Mouse (Mus musculus) neural tube, embryonic 14.5 days (tissue): Measurements from ENCODE around the gene Atg14. TPM values are rescaled to one million over a fixed set of nuclear protein-coding genes. Genes with fewer than 3 reads are reported as not detected.

Source experiments
- ATAC-seq: fragments of 200-750 bp; cut with Nextera tagmentation; 2 replicates; pipeline ENCODE4 v1.8.0; 2017; ENCODE audit warnings: low read depth, mild to moderate bottlenecking, moderate TSS enrichment, moderate library complexity
- H3K27ac ChIP-seq: fragments of 300-500 bp; sonication (generic); 2 replicates; pipeline ENCODE4 v1.5.1; 2014; ENCODE audit warnings: low read depth, mild to moderate bottlenecking, control low read depth, low read length, moderate library complexity, mixed read lengths
- H3K27me3 ChIP-seq: fragments of 300-500 bp; sonication (generic); 2 replicates; pipeline ENCODE4 v1.6.1; 2014; ENCODE audit warnings: low read length; ENCODE audit not compliant: control insufficient read depth, insufficient read depth
- H3K36me3 ChIP-seq: fragments of 300-500 bp; sonication (generic); 2 replicates; pipeline ENCODE4 v1.6.1; 2014; ENCODE audit warnings: low read length, mixed read lengths; ENCODE audit not compliant: control insufficient read depth, insufficient read depth
- H3K4me1 ChIP-seq: fragments of 300-500 bp; sonication (generic); 2 replicates; pipeline ENCODE4 v1.6.1; 2014; ENCODE audit warnings: low read length; ENCODE audit not compliant: control insufficient read depth, insufficient read depth
- H3K4me2 ChIP-seq: fragments of 300-500 bp; sonication (generic); 2 replicates; pipeline ENCODE4 v1.6.1; 2014; ENCODE audit warnings: mild to moderate bottlenecking, low read depth, low read length, control low read depth
- H3K4me3 ChIP-seq: fragments of 300-500 bp; sonication (generic); 2 replicates; pipeline ENCODE4 v1.5.1; 2014; ENCODE audit warnings: low read depth, low read length, control low read depth, mixed read lengths
- H3K9ac ChIP-seq: fragments of 300-500 bp; sonication (generic); replicated peaks from 2 replicates; pipeline ENCODE4 v1.6.1; 2014; ENCODE audit warnings: low read depth, mild to moderate bottlenecking, control low read depth, low read length, mixed read lengths
- H3K9me3 ChIP-seq: fragments of 300-500 bp; sonication (generic); 2 replicates; pipeline ENCODE4 v1.6.1; 2016; ENCODE audit warnings: low read length; ENCODE audit not compliant: control insufficient read depth
- WGBS: fragments of 180-500 bp; shearing (Covaris S2); extraction: QIAGEN DNeasy Blood & Tissue Kit; methylation state at CpG from one replicate; pipeline ENCODE4 v1.1.7; 2014; 5-methylcytosine and 5-hydroxymethylcytosine counted together
- polyA plus RNA-seq: library from polyadenylated mRNA; unstranded; fragments of >200 nt; fragmentation: Nextera tagmentation; extraction: Ambion mirVana; gene quantifications from 2 replicates; pipeline ENCODE4 v1.2.1, GENCODE M21; 2014

The Atg14 gene
- polyA plus RNA-seq, 1 experiment from 2014 or later, result 18.3 TPM

DNA sequence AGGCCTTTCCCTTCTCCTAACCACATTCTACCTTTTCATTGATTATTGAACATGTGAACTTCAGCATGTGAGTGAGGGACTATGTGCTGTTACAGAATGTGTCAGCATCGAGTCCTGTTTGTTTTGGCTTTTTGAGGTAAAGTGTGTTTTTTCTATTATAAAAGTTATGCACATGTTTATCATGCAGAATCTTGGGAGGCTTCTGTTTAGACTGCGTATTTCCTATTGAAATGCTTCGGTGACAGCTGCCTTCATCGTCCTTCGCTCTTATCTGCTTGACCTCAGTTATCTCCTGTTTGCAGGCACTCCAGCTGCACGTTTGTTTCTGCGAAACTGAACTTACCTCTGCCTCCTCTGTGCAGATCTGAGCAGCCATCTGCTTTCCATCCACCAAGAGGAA is 48.1 kb downstream of the Atg14 start:
- H3K4me1 ChIP-seq, result no peaks in the 10 kb centered on the region
- no peak overlapping the region for H3K9ac ChIP-seq
- ATAC-seq, result no peak
- 94% methylated on average over 7 of the region's 7 CpGs for WGBS
- H3K9me3 ChIP-seq, result no peaks in the 10 kb centered on the region
- H3K27me3 ChIP-seq, result no peaks in the 10 kb centered on the region
- H3K4me3 ChIP-seq, result no peak overlapping the region
- no peak overlapping the region for H3K27ac ChIP-seq
- H3K4me2 ChIP-seq, result no peak overlapping the region
- no peaks in the 10 kb centered on the region for H3K36me3 ChIP-seq

DNA sequence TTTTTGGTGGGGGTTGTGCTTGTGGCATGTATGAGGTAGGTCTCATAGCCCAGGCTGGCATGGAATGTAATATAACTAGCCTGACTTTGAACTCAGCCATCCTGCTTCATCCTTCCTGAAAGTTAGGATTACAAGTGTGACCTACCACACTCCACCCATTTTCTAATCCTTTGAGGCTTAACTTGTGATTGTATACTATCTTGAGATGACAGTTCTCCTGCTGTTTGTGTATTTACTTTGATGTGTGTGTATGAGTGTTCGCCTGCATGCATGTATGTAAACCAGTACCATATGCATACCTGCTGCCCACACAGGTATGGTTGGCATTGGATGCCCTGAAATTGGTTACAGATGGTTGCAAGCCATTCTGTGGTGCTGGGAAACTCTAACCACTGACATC is 48.8 kb downstream of the Atg14 start:
- Histone ChIP-seq H3K4me1 (no peaks in the 10 kb centered on the region), H3K9ac (no peak overlapping the region), H3K9me3 (no peaks in the 10 kb centered on the region), H3K4me3 (no peak overlapping the region), H3K36me3 (no peaks in the 10 kb centered on the region), H3K27me3 (no peaks in the 10 kb centered on the region), H3K4me2 (no peak overlapping the region), H3K27ac (no peak overlapping the region)
- no peak for ATAC-seq
- 97% methylated on average over 1 of the region's 1 CpGs for WGBS

DNA sequence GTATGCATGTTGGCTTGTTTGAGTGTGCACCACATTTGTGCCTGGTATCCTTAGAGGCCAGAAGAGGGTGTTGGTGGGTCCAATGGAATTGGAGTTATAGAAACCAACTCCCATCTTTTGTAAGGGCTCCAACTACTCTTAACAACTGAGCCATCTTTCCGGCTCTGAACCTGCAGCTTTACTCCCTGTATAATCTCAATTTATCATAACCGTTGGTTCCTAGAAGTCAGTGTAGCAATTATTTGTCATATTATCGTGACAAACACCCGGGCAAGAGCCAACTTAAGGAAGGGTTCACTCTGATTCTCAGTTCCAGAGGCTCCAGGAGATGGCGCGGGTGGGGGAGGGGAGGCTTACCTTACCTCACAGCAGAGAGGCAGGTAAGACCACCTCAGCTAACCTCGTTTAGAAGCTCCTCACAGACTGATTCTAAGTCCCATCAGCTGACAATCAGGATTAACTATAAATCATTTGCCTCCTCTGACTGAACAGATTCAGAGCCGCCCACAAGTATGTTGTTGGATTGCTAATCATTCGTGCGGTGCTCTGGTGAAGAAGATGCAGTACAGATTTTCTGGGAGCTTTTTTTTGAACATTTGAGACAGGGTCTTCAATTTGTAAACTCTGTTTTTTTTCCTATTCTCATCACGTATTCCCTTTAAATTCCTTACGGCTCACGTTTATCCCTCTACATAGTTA is 49.5 kb downstream of the Atg14 start:
- no peaks in the 10 kb centered on the region for H3K4me1 ChIP-seq
- H3K36me3 ChIP-seq, result no peaks in the 10 kb centered on the region
- ATAC-seq, result no peak
- no peaks in the 10 kb centered on the region for H3K9me3 ChIP-seq
- H3K4me2 ChIP-seq, result no peak overlapping the region
- H3K4me3 ChIP-seq, result no peak overlapping the region
- no peaks in the 10 kb centered on the region for H3K27me3 ChIP-seq
- 84% methylated on average over 13 of the region's 13 CpGs for WGBS
- H3K27ac ChIP-seq, result no peak overlapping the region
- H3K9ac ChIP-seq, result no peak overlapping the region

DNA sequence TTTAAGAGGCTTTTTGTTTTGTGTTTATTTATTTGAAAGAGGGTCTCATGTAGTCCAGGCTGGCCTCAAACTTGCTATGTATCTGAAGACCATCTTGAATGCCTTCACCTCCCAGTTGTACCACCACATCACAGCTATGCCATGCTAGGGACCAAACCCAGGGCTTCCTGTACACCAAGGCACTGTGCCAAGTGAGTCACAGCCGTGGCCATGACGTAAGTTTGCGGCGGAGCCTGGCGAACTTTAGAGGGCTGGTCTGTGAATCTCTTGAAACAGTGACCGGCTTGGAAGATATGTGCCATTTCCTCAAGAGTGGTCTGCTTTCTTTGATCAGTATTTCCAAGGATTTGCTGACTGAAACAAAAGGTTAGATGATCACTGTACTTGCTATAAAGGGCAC is 51.8 kb downstream of the Atg14 start:
- Histone ChIP-seq H3K36me3 (no peaks in the 10 kb centered on the region), H3K9me3 (no peaks in the 10 kb centered on the region), H3K4me1 (no peaks in the 10 kb centered on the region), H3K4me3 (no peak overlapping the region), H3K27me3 (no peaks in the 10 kb centered on the region), H3K27ac (no peak overlapping the region), H3K9ac (no peak overlapping the region), H3K4me2 (no peak overlapping the region)
- WGBS, result 94% methylated on average over 6 of the region's 6 CpGs
- ATAC-seq, result no peak

DNA sequence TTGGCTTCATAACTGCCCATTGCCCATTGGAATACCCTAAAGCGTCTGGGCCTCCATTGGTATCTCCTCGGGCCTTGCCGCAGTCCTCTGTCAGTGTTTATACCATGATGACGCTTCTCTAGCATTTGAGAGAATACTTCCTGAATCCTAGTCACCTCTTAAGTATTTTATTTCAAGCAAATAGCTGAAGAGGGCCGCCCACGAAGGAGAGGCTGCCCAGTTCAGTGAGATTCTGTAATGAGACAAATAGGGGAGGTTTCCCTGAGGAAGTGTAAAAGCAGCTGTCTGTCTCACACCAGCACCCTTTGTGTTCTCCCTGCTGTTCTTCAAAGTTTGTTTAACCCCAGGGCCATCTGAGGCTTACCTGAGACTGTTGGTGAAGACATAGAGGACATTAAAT is 53.7 kb downstream of the Atg14 start:
- Histone ChIP-seq H3K4me2 (no peak overlapping the region), H3K9ac (no peak overlapping the region), H3K27ac (no peak overlapping the region), H3K9me3 (no peaks in the 10 kb centered on the region), H3K4me3 (no peak overlapping the region), H3K36me3 (no peaks in the 10 kb centered on the region), H3K27me3 (no peaks in the 10 kb centered on the region), H3K4me1 (no peaks in the 10 kb centered on the region)
- WGBS, result 89% methylated on average over 6 of the region's 6 CpGs
- ATAC-seq, result no peak

DNA sequence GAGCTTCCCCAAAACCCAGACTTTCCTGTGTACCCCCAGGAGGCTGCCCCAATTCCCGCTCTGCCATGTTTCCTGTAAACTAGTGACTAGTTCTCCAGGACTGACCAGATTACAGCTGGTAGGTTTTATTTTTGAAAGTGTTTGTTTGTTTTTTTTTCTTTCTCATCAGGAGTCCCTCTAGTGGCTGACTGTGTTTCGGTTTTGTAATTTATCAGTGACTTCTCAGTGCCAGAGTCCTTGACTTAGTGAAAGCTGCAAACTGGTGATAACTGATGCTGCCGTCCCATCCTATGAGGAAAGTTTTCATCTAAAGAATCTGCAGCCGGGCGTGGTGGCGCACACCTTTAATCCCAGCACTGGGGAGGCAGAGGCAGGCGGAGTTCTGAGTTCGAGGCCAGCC is 54.8 kb downstream of the Atg14 start:
- H3K9me3 ChIP-seq, result no peaks in the 10 kb centered on the region
- no peak for ATAC-seq
- H3K36me3 ChIP-seq, result no peaks in the 10 kb centered on the region
- no peaks in the 10 kb centered on the region for H3K4me1 ChIP-seq
- no peak overlapping the region for H3K4me2 ChIP-seq
- no peak overlapping the region for H3K27ac ChIP-seq
- H3K9ac ChIP-seq, result no peak overlapping the region
- H3K4me3 ChIP-seq, result no peak overlapping the region
- 87% methylated on average over 8 of the region's 8 CpGs for WGBS
- H3K27me3 ChIP-seq, result no peaks in the 10 kb centered on the region

DNA sequence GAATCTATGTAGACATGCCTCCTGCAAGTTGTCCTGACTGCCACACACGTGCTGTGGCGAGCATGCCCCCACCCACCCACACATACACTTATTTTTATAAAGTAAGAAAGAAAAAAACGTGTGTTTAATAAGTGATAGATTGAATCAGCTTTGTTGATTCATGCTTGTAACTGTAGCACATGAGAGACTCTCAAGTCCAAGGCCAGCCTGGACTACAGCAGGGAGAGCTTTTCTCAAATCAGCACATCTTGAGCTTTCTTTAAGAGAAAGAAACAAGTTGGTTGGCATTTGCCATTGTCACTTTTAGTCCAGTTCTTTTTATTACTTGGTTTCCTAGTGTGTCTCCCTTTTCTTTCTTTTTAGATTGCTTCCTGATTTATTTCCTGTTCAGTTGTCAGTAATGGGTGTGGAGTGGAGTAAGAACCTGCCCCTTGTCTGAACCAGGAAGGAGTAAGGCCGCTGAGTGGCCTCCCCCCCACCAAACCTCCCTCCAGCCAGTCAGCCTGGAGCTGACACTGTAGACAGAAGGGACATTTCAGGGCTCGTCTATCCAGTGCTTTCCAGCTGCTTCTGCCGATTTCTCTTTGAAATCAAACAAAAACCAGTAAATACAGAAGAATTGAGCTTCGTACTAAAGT is 55.5 kb downstream of the Atg14 start:
- Histone ChIP-seq H3K4me1 (no peaks in the 10 kb centered on the region), H3K27me3 (no peaks in the 10 kb centered on the region), H3K9ac (no peak overlapping the region), H3K9me3 (no peaks in the 10 kb centered on the region), H3K4me2 (no peak overlapping the region), H3K4me3 (no peak overlapping the region), H3K36me3 (no peaks in the 10 kb centered on the region), H3K27ac (no peak overlapping the region)
- ATAC-seq, result no peak
- WGBS, result 25% methylated on average over 7 of the region's 7 CpGs

DNA sequence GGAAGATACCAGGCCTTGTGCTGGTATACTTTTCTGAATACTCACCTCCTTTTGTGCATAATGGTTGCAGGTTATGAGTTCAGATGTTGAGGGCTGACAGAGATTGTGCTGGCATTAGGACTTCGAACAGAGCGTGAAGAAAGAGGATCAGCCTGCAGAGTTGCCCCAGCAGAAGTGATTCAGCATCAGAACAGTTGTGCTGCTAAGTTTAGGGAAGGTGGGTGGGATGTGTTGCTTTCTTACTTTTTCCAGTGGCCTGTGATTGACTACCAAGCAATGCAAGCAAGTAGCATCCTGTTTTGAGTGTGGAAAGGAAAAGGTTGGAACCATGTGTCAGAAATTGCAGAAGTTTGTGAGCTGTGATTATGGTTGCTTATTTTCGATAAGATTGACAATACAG is 56.8 kb downstream of the Atg14 start:
- Histone ChIP-seq H3K36me3 (no peaks in the 10 kb centered on the region), H3K4me1 (no peaks in the 10 kb centered on the region), H3K27me3 (no peaks in the 10 kb centered on the region), H3K4me3 (no peak overlapping the region), H3K9me3 (no peaks in the 10 kb centered on the region), H3K9ac (no peak overlapping the region), H3K27ac (no peak overlapping the region), H3K4me2 (no peak overlapping the region)
- no peak for ATAC-seq
- WGBS, result 97% methylated on average over 3 of the region's 3 CpGs

DNA sequence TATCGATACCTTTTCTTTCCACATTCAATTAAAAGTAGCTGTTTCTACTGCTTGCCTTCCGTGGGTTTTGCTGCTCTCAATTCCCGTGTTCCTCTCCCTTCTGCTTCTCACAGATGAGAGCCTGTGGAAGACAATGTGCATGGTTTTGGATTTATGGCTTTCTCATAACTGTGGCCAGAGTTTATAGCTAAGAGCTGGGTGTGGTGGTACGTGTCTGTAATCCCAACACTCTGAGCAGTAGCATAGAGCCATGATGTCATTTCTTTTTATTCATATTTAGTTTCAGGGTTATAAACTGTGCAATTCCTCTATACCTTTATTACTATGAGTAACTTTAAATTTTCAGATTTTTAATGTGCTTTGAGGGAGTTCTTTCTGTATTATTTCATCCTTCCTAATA is 60.2 kb downstream of the Atg14 start:
- ATAC-seq, result peak; percentile 58; the same call in 1 of the 2 replicates
- Histone ChIP-seq H3K9me3 (no peaks in the 10 kb centered on the region), H3K27ac (no peak overlapping the region), H3K4me2 (no peak overlapping the region), H3K4me1 (no peaks in the 10 kb centered on the region), H3K36me3 (no peaks in the 10 kb centered on the region), H3K27me3 (no peaks in the 10 kb centered on the region), H3K9ac (no peak overlapping the region), H3K4me3 (no peak overlapping the region)
- WGBS, result 73% methylated on average over 4 of the region's 4 CpGs
